Mouse (Mus musculus) heart, embryonic 12.5 days (tissue): ENCODE results near the gene Lkaaear1. TPM values are rescaled to one million over a fixed set of nuclear protein-coding genes. Genes with fewer than 3 reads are reported as not detected.

Experiments
- ATAC-seq: fragments of 200-750 bp; cut with Nextera tagmentation; 2 replicates; pipeline ENCODE4 v1.8.0; 2017; ENCODE audit warnings: moderate TSS enrichment, moderate library complexity; ENCODE audit not compliant: insufficient number of reproducible peaks, low FRiP score
- H3K27ac ChIP-seq: fragments of 300-500 bp; sonication (generic); 2 replicates; pipeline ENCODE4 v1.5.1; 2016; ENCODE audit warnings: mild to moderate bottlenecking, moderate library complexity; ENCODE audit not compliant: poor library complexity, severe bottlenecking
- H3K27me3 ChIP-seq: fragments of 300-500 bp; sonication (generic); replicated peaks from 2 replicates; pipeline ENCODE4 v1.6.1; 2016; ENCODE audit warnings: mild to moderate bottlenecking, moderate library complexity
- H3K36me3 ChIP-seq: fragments of 300-500 bp; sonication (generic); 2 replicates; pipeline ENCODE4 v1.6.1; 2016; ENCODE audit warnings: mild to moderate bottlenecking, moderate library complexity
- H3K4me1 ChIP-seq: fragments of 300-500 bp; sonication (generic); replicated peaks from 2 replicates; pipeline ENCODE4 v1.6.1; 2016; ENCODE audit warnings: mild to moderate bottlenecking
- H3K4me2 ChIP-seq: fragments of 300-500 bp; sonication (generic); 2 replicates; pipeline ENCODE4 v1.6.1; 2016; ENCODE audit warnings: mild to moderate bottlenecking, moderate library complexity
- H3K4me3 ChIP-seq: fragments of 300-500 bp; sonication (generic); 2 replicates; pipeline ENCODE4 v1.5.1; 2016; ENCODE audit warnings: mild to moderate bottlenecking
- H3K9ac ChIP-seq: fragments of 300-500 bp; sonication (generic); 2 replicates; pipeline ENCODE4 v1.6.1; 2016; ENCODE audit warnings: mild to moderate bottlenecking, moderate library complexity
- H3K9me3 ChIP-seq: fragments of 300-500 bp; sonication (generic); replicated peaks from 2 replicates; pipeline ENCODE4 v1.6.1; 2016; ENCODE audit warnings: mild to moderate bottlenecking, moderate library complexity
- WGBS: fragments of 180-500 bp; shearing (Covaris S2); methylation state at CpG from one replicate; pipeline ENCODE4 v1.1.7; 2016; 5-methylcytosine and 5-hydroxymethylcytosine counted together
- polyA plus RNA-seq: library from polyadenylated mRNA; unstranded; fragments of >200 nt; fragmentation: Nextera tagmentation; extraction: Ambion mirVana; gene quantifications from 2 replicates; pipeline ENCODE4 v1.2.1, GENCODE M21; 2016

Lkaaear1 gene
- polyA plus RNA-seq, 1 experiment from 2014 or later: not detected

GRCm38 (mm10) chr2:181696801-181697420 lies 1.3 kb downstream of the Lkaaear1 start:
- no peak for ATAC-seq
- Histone ChIP-seq H3K4me3 (no peak overlapping the region), H3K27ac (no peak overlapping the region), H3K9ac (no peak overlapping the region), H3K4me1 (peaks cover 12% of the 10 kb centered on the region), H3K4me2 (no peak overlapping the region), H3K36me3 (no peaks in the 10 kb centered on the region), H3K9me3 (no peaks in the 10 kb centered on the region), H3K27me3 (peaks cover 21% of the 10 kb centered on the region)
- 60% methylated on average over 33 of the region's 33 CpGs for WGBS

- peaks cover 21% of the 10 kb centered on the region for H3K4me1 ChIP-seq
- no peak overlapping the region for H3K9ac ChIP-seq
- H3K36me3 ChIP-seq: 0 out of 2 replicates have a peak, but pooled peaks cover 3% of the 10 kb centered on the region
- H3K27ac ChIP-seq: no peak overlapping the region
- ATAC-seq: no peak
- peaks cover 21% of the 10 kb centered on the region for H3K27me3 ChIP-seq
- H3K4me3 ChIP-seq: no peak overlapping the region
- H3K4me2 ChIP-seq: no peak overlapping the region
- no peaks in the 10 kb centered on the region for H3K9me3 ChIP-seq
- WGBS: 71% methylated on average over 1 of the region's 1 CpGs
Observed at GRCm38 (mm10) chr2:181695776-181696175, 2.5 kb downstream of the Lkaaear1 start.

GRCm38 (mm10) chr2:181694581-181694980 lies 3.7 kb downstream of the Lkaaear1 start:
- peaks cover 4% of the 10 kb centered on the region; the same call in 1 of the 2 replicates for H3K36me3 ChIP-seq
- peaks cover 32% of the 10 kb centered on the region for H3K4me1 ChIP-seq
- H3K9ac ChIP-seq: peak overlapping the region; percentile 81; the same call in 1 of the 2 replicates
- H3K9me3 ChIP-seq: no peaks in the 10 kb centered on the region
- ATAC-seq: no peak
- H3K4me3 ChIP-seq: no peak overlapping the region; the same call in 1 of the 2 replicates
- peaks cover 21% of the 10 kb centered on the region for H3K27me3 ChIP-seq
- H3K4me2 ChIP-seq: peak overlapping the region; percentile 88
- H3K27ac ChIP-seq: no peak overlapping the region
- 79% methylated on average over 3 of the region's 3 CpGs for WGBS

DNA sequence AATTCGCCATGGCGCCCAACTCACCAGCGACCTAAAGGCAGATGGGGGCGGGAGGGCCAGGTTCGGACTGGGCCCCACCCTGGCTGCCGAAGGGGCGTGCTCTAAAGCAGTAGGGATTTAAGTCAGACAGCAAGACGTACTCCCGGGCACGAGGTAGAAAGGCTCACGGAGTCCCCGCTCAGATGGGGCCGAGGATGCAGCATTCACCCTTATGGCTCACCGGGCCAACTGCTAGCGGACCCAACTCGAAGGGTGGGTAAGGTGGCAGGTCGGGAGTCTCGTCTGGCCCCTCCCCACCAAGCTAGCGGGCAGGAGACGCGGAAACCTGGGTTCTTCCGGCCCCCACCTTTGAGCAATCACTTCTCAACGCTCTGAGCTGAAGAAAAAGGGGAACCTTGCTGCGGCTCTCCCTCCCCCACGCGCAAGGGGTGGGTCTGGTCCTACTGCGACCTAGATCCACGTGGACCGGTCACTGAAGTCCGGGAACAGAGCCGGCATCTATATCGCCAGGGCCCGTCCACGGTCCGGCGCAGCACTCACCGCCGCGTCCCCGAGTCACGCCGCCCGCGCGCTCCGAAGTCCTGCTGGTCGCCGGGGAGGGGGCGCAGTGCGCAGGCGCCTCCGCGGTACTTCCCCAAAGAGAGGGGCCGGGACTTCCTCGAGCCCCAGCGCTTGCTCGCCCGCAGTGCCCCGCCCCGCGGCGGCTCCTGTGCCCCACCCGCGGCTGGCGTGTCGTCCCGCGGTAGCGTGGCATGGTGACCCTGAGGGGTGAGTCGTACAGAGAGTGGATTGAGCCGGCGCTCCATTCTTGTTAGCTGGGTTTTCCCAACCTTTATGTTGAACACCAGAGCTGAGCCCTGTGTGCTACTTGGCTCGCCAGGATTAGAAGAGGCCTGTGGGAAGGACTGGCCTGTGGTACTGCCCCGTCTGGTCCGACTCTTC lies 4.6 kb downstream of the Lkaaear1 start, which contains the start of gene Rgs19:
Rgs19 (minus strand) TSS at position 639 of the 942 bp plus-strand sequence.
- under 1% methylated on average over 73 of the region's 75 CpGs for WGBS
- Histone ChIP-seq H3K4me1 (peaks cover 33% of the 10 kb centered on the region), H3K4me3 (peak within 1 kb of the TSS; percentile 64), H3K9me3 (no peaks in the 10 kb centered on the region), H3K27ac (0 out of 2 replicates have a peak within 1 kb of the TSS, but pooled peaks have one; percentile 1), H3K9ac (peak within 1 kb of the TSS; percentile 81), H3K27me3 (peaks cover 21% of the 10 kb centered on the region), H3K36me3 (peaks cover 14% of the 10 kb centered on the region), H3K4me2 (peak within 1 kb of the TSS; percentile 88)
- peak; percentile 82 for ATAC-seq

DNA sequence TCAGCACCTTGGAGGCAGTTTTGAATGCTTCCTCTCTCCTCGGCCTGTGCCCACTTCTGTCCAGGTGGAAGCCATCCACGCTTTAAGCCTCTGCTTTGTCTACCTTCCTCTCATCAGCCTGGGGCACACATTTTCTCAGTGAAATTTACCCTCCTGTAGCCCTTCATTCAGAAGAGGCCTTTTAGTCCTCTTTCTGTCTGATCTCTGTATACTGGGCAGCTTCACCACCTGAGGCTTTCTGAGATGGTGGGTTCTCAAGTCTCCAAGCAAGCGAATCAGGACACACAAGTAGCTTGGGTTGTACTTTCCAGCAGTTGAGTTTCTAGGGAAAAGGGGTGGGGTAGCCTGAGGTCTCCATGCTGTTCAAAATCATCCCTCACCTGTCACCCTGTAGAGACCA lies 5.9 kb downstream of the Lkaaear1 start:
- H3K4me3 ChIP-seq: peak overlapping the region; percentile 64

GRCm38 (mm10) chr2:181691571-181691970 lies 6.7 kb downstream of the Lkaaear1 start:
- H3K27me3 ChIP-seq: peaks cover 9% of the 10 kb centered on the region; the same call in 1 of the 2 replicates
- H3K9ac ChIP-seq: no peak overlapping the region
- H3K4me3 ChIP-seq: no peak overlapping the region
- peaks cover 33% of the 10 kb centered on the region for H3K4me1 ChIP-seq
- no peak overlapping the region for H3K27ac ChIP-seq
- no peak overlapping the region for H3K4me2 ChIP-seq
- no peaks in the 10 kb centered on the region for H3K9me3 ChIP-seq
- no peak for ATAC-seq
- 75% methylated on average over 4 of the region's 4 CpGs for WGBS
- peaks cover 29% of the 10 kb centered on the region for H3K36me3 ChIP-seq

More for the DNA sequence above, 5.9 kb downstream of the Lkaaear1 start:
- Histone ChIP-seq H3K27me3 (peaks cover 16% of the 10 kb centered on the region), H3K9me3 (no peaks in the 10 kb centered on the region), H3K4me2 (peak overlapping the region; percentile 88), H3K4me1 (peaks cover 33% of the 10 kb centered on the region), H3K27ac (no peak overlapping the region), H3K9ac (no peak overlapping the region), H3K36me3 (peaks cover 23% of the 10 kb centered on the region)
- 87% methylated on average over 3 of the region's 3 CpGs for WGBS
- ATAC-seq: no peak

- Histone ChIP-seq H3K9ac (no peak overlapping the region), H3K4me3 (no peak overlapping the region), H3K36me3 (peaks cover 30% of the 10 kb centered on the region), H3K4me1 (peaks cover 33% of the 10 kb centered on the region), H3K4me2 (no peak overlapping the region), H3K27me3 (peaks cover 4% of the 10 kb centered on the region; the same call in 1 of the 2 replicates), H3K27ac (no peak overlapping the region), H3K9me3 (no peaks in the 10 kb centered on the region)
- ATAC-seq: no peak
- 86% methylated on average over 6 of the region's 6 CpGs for WGBS
Observed at GRCm38 (mm10) chr2:181691083-181691482, 7.2 kb downstream of the Lkaaear1 start.

DNA sequence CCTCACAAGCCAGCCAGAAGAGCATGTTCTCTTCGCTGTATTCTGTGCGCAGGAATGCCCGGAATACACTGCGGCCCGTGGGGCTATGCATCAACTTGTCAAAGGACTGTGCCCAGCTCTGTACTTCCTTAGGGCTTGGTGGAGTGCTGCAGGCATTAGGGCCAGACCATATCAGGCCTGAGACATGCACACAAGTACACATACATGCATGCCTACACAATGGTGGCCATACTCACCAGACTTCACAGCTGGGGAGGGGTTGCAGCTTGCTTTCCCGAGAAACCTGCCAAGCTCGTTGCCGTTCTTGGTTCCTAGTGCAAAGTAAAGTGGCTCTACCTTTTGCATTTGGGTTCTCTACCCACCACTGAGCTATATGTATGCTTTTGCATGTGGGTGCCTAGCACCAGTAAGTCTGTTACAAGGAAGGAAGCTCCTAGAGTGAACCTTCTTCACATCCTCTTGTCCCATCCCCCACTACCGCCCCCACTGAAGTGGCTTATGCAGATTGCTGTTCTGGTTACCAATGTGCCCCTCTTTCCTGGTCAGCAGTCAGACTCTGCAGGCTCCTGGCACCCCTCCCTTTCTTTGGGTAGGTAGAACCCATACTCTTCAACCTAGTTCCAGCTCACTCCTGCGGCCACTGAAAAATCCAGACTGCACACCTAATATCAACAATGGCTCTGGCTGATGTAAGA lies 8.6 kb downstream of the Lkaaear1 start:
- 85% methylated on average over 10 of the region's 10 CpGs for WGBS
- peaks cover 33% of the 10 kb centered on the region for H3K4me1 ChIP-seq
- no peak overlapping the region for H3K9ac ChIP-seq
- H3K4me2 ChIP-seq: no peak overlapping the region
- H3K27ac ChIP-seq: no peak overlapping the region
- H3K4me3 ChIP-seq: no peak overlapping the region
- no peak for ATAC-seq
- no peaks in the 10 kb centered on the region for H3K9me3 ChIP-seq
- H3K36me3 ChIP-seq: peaks cover 33% of the 10 kb centered on the region
- H3K27me3 ChIP-seq: no peaks in the 10 kb centered on the region

DNA sequence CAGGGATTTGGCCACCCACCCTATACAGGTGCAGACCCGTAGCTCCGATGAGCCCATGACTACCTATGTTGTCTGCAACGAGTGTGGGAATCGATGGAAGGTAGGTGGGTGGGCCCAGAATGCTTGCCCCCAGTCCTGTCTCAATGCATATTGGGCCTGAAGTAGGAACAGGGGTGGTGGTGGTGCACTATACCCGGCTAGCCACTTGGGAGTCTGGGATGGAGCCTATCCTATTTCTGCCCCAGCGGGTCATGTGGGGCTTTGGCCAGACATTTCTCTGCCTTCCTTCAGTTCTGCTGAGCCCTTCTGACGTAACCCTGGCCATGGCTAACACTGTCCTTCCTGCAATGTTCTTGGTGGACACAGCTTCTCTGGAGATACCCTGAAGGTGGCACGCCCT lies 10.7 kb downstream of the Lkaaear1 start:
- Histone ChIP-seq H3K27me3 (no peaks in the 10 kb centered on the region), H3K36me3 (peaks cover 33% of the 10 kb centered on the region), H3K4me2 (no peak overlapping the region), H3K27ac (no peak overlapping the region), H3K4me1 (peaks cover 26% of the 10 kb centered on the region; the same call in 1 of the 2 replicates), H3K9ac (no peak overlapping the region), H3K9me3 (no peaks in the 10 kb centered on the region), H3K4me3 (no peak overlapping the region)
- ATAC-seq: no peak
- 91% methylated on average over 8 of the region's 8 CpGs for WGBS

- 82% methylated on average over 4 of the region's 4 CpGs for WGBS
- Histone ChIP-seq H3K4me2 (no peak overlapping the region), H3K9me3 (no peaks in the 10 kb centered on the region), H3K4me3 (no peak overlapping the region), H3K36me3 (peaks cover 30% of the 10 kb centered on the region), H3K27ac (no peak overlapping the region), H3K27me3 (no peaks in the 10 kb centered on the region), H3K9ac (no peak overlapping the region), H3K4me1 (peaks cover 17% of the 10 kb centered on the region)
- no peak for ATAC-seq
Observed at GRCm38 (mm10) chr2:181685686-181686085, 12.6 kb downstream of the Lkaaear1 start.
